In the genomic region with DNA sequence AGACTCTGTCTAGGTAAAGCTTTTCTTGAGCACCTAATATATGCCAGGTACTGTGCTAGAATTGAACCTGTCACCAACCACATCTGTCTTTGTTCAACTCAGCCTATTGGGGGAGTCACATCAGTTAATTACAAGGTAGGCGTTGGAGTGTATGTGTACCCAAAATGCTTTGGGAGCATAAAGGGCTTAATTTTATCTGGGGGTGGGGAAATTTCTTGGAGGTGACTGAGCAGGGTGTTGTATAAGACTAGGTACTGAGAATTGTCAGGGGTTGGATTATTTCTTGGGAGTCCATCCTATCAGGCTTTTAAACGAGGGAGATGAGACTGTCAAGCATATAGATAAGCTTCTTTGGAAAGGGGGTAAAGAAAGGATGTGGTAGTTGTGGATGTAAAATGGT, we compare ENCODE assay signal across 9 mouse cellular contexts. TPM values are rescaled to one million over a fixed set of nuclear protein-coding genes. Genes with fewer than 3 reads are reported as not detected.
DNase-seq lines count a peak whose midpoint lies in the region; ATAC-seq and TF ChIP-seq lines count a peak whose summit lies in the region.
"Had no signal": no experiment of that assay in that cellular context is flagged by ENCODE, and none has a peak within 500 bp of the region (broad histone marks: within the 10 kb centered on the region; RNA-seq: fewer than 3 reads in every experiment).

No protein-coding gene starts in this region.

- 27% methylated on average over 2 of the region's 2 CpGs for WGBS in heart, embryonic 11.5 days (ENCODE audit: insufficient replicate concordance)
- 14% methylated on average over 2 of the region's 2 CpGs for WGBS in forebrain, embryonic 15.5 days
- 16% methylated on average over 2 of the region's 2 CpGs for WGBS in liver, embryonic 14.5 days (ENCODE audit: insufficient replicate concordance)

- no peak for TF ChIP-seq RAD21 in CH12.LX (IDR thresholded peaks at IDR 0.05; ENCODE audit: low read depth, low read length)

- TF ChIP-seq CTCF in CH12.LX (conservative IDR thresholded peaks at IDR 0.05 in 1 of 2, IDR thresholded peaks at IDR 0.05 in 1 of 2; ENCODE audit: low read depth in 2 of 2, low read length in 2 of 2): no peak
- TF ChIP-seq CTCF in liver, embryonic 14.5 days (IDR thresholded peaks at IDR 0.05; ENCODE audit: low read depth): no peak

- peak overlapping the region; percentile 94 for H3K4me3 ChIP-seq in heart, embryonic 11.5 days (ENCODE audit: low read depth, low read length)
- H3K4me3 ChIP-seq in CH12.LX (replicated peaks in 1 of 3; ENCODE audit: low read depth in 2 of 3, low read length in 2 of 3, poor library complexity in 1 of 3): peak overlapping the region; percentile 63 to 92 (median 85)
- peak overlapping the region; percentile 68 for H3K4me3 ChIP-seq in forebrain, embryonic 15.5 days
- H3K4me3 ChIP-seq in liver, embryonic 14.5 days (ENCODE audit: insufficient read depth in 1 of 2, low read depth in 2 of 2, low read length in 2 of 2): peak overlapping the region; percentile 57 to 91

- ATAC-seq in heart, embryonic 11.5 days (replicated peaks; ENCODE audit: insufficient number of reproducible peaks, low FRiP score, low TSS enrichment): no peak
- ATAC-seq in forebrain, embryonic 15.5 days (replicated peaks): no peak
- no peak for ATAC-seq in liver, embryonic 14.5 days (ENCODE audit: insufficient read depth)
- ATAC-seq in frontal cortex, adult (ENCODE audit: low TSS enrichment): no peak

- no peak for DNase-seq in heart, postnatal 14 days
- peak; percentile 23 for DNase-seq in CH12.LX (ENCODE audit: extremely low read depth)
- peak in 1 of 3 experiments; percentile 72 for DNase-seq in liver, embryonic 14.5 days (ENCODE audit: low read depth in 3 of 3, low spot score in 3 of 3)
- DNase-seq in right cerebral cortex, adult 18-20 months: no peak
- no peak for DNase-seq in thymus, postnatal 0 days (ENCODE audit: low spot score)
- DNase-seq: cerebellum, adult 2 months had no signal

- dilution Hi-C loops in CH12.LX (cut with MboI; ENCODE audit: extremely low pct_ligation_motif_present, extremely low pct_unique_long_range_greater_than_20kb, low sequenced_read_pairs): no loop called here

- H3K36me3 ChIP-seq in heart, embryonic 11.5 days (ENCODE audit: control insufficient read depth, insufficient read depth, low read length): 0 out of 2 replicates have a peak, but pooled peaks cover 2% of the 10 kb centered on the region
- H3K36me3 ChIP-seq in CH12.LX (replicated peaks in 1 of 2; ENCODE audit: control insufficient read depth in 1 of 2, insufficient read depth in 1 of 2, low read length in 1 of 2): peaks cover 3 to 9% of the 10 kb centered on the region in 2 experiments
- H3K36me3 ChIP-seq in forebrain, embryonic 15.5 days: 0 out of 2 replicates have a peak, but pooled peaks cover 3% of the 10 kb centered on the region
- peaks cover 14% of the 10 kb centered on the region for H3K36me3 ChIP-seq in liver, embryonic 14.5 days (replicated peaks; ENCODE audit: control insufficient read depth, insufficient read depth, low read depth)

- H3K27ac ChIP-seq in heart, embryonic 11.5 days (ENCODE audit: low read depth, low read length): no peak overlapping the region
- peak overlapping the region; percentile 56; the same call in 1 of the 2 replicates for H3K27ac ChIP-seq in CH12.LX (ENCODE audit: insufficient read depth, low read depth)
- 0 out of 2 replicates have a peak overlapping the region, but pooled peaks have one; percentile 14 for H3K27ac ChIP-seq in forebrain, embryonic 15.5 days (replicated peaks)
- peak overlapping the region; percentile 68 for H3K27ac ChIP-seq in liver, embryonic 14.5 days

- intact Hi-C loops in heart, postnatal 14 days (cut with DNase I): loop anchor here (5.0 kb wide), 2 partner anchors 46 to 54 kb away; no protein-coding TSS in a partner anchor

- in situ Hi-C loops in CH12.LX (cut with MboI; ENCODE audit: low pct_ligation_motif_present, low pct_unique_long_range_greater_than_20kb, low sequenced_read_pairs): no loop called here

- peak overlapping the region; percentile 64 for H3K4me2 ChIP-seq in heart, embryonic 11.5 days
- H3K4me2 ChIP-seq in CH12.LX (ENCODE audit: insufficient read depth, low read depth, poor library complexity, severe bottlenecking): peak overlapping the region; percentile 99
- H3K4me2 ChIP-seq in forebrain, embryonic 15.5 days (replicated peaks): peak overlapping the region; percentile 83
- peak overlapping the region; percentile 93 for H3K4me2 ChIP-seq in liver, embryonic 14.5 days (ENCODE audit: low read depth)

- TF ChIP-seq EP300 in CH12.LX (IDR thresholded peaks at IDR 0.05; ENCODE audit: low read length): no peak
- TF ChIP-seq EP300 in liver, embryonic 14.5 days (IDR thresholded peaks at IDR 0.05; ENCODE audit: low read depth): 0 out of 2 replicates have a peak, but pooled peaks have one; percentile 15

- H3K9me3 ChIP-seq in heart, embryonic 11.5 days (replicated peaks; ENCODE audit: control insufficient read depth, low read length): no peaks in the 10 kb centered on the region
- H3K9me3 ChIP-seq in CH12.LX (replicated peaks; ENCODE audit: low read length): no peaks in the 10 kb centered on the region
- no peaks in the 10 kb centered on the region for H3K9me3 ChIP-seq in forebrain, embryonic 15.5 days
- no peaks in the 10 kb centered on the region for H3K9me3 ChIP-seq in liver, embryonic 14.5 days (ENCODE audit: control insufficient read depth, low read length)

- peaks cover 13% of the 10 kb centered on the region for H3K4me1 ChIP-seq in heart, embryonic 11.5 days (ENCODE audit: control insufficient read depth, insufficient read depth, low read length)
- peaks cover 3 to 26% of the 10 kb centered on the region in 2 experiments; a peak in 2 of 4 replicates for H3K4me1 ChIP-seq in CH12.LX (ENCODE audit: control insufficient read depth in 1 of 2, insufficient read depth in 2 of 2)
- H3K4me1 ChIP-seq in forebrain, embryonic 15.5 days: peaks cover 48% of the 10 kb centered on the region
- peaks cover 14 to 16% of the 10 kb centered on the region in 2 experiments for H3K4me1 ChIP-seq in liver, embryonic 14.5 days (replicated peaks; ENCODE audit: control insufficient read depth in 2 of 2, insufficient read depth in 2 of 2, low read length in 1 of 2)

- H3K79me2 ChIP-seq in CH12.LX (replicated peaks; ENCODE audit: control insufficient read depth, extremely low read depth, insufficient read depth, poor library complexity, severe bottlenecking): peaks cover 52% of the 10 kb centered on the region

- no peak for TF ChIP-seq POLR2A in CH12.LX (IDR thresholded peaks at IDR 0.05; ENCODE audit: low read depth, low read length)

- no peaks in the 10 kb centered on the region for H3K27me3 ChIP-seq in heart, embryonic 11.5 days (ENCODE audit: control insufficient read depth, insufficient read depth, low read length)
- H3K27me3 ChIP-seq in CH12.LX (replicated peaks): no peaks in the 10 kb centered on the region
- H3K27me3 ChIP-seq in forebrain, embryonic 15.5 days: no peaks in the 10 kb centered on the region
- H3K27me3 ChIP-seq in liver, embryonic 14.5 days (ENCODE audit: control insufficient read depth, insufficient read depth, low read length): no peaks in the 10 kb centered on the region

- peak overlapping the region; percentile 63; the same call in 1 of the 2 replicates for H3K9ac ChIP-seq in heart, embryonic 11.5 days (ENCODE audit: low read depth, low read length)
- peak overlapping the region; percentile 92 for H3K9ac ChIP-seq in CH12.LX (ENCODE audit: insufficient read depth, low read depth)
- H3K9ac ChIP-seq in forebrain, embryonic 15.5 days (replicated peaks): peak overlapping the region; percentile 92
- peak overlapping the region; percentile 100 for H3K9ac ChIP-seq in liver, embryonic 14.5 days (replicated peaks)

TF ChIP-seq in CH12.LX, 34 proteins besides CTCF, POLR2A, EP300 and RAD21:
- TF ChIP-seq KAT2A (IDR thresholded peaks at IDR 0.05; ENCODE audit: insufficient replicate concordance, low read length): no peak
- no peak for TF ChIP-seq HCFC1 (IDR thresholded peaks at IDR 0.05; ENCODE audit: low read depth, low read length)
- no peak for TF ChIP-seq MXI1 (IDR thresholded peaks at IDR 0.05; ENCODE audit: low read depth, low read length)
- TF ChIP-seq NRF1 (IDR thresholded peaks at IDR 0.05; ENCODE audit: low read depth, low read length): no peak
- TF ChIP-seq MAZ (IDR thresholded peaks at IDR 0.05; ENCODE audit: low read depth, low read length): no peak
- TF ChIP-seq USF2 (conservative IDR thresholded peaks at IDR 0.05; ENCODE audit: low read depth, low read length): no peak
- TF ChIP-seq IRF4 (IDR thresholded peaks at IDR 0.05; ENCODE audit: low read depth, low read length): no peak
- no peak for TF ChIP-seq SIN3A (IDR thresholded peaks at IDR 0.05; ENCODE audit: low read length)
- TF ChIP-seq CHD1 (IDR thresholded peaks at IDR 0.05; ENCODE audit: low read depth, low read length): no peak
- no peak for TF ChIP-seq ZC3H11A (IDR thresholded peaks at IDR 0.05; ENCODE audit: low read depth, low read length)
- TF ChIP-seq MYC (IDR thresholded peaks at IDR 0.05; ENCODE audit: low read depth, low read length): no peak
- no peak for TF ChIP-seq RCOR1 (conservative IDR thresholded peaks at IDR 0.05; ENCODE audit: low read depth, low read length)
TF ChIP-seq in CH12.LX: peak in this region for 0.

RNA-seq across cellular contexts. Expression of gene Top1, which starts 2.4 kb away (rescaled TPM):
- 53.2 and 65.4 TPM in 2 replicates for polyA plus RNA-seq in heart, embryonic 11.5 days (2014; fragmentation: Nextera tagmentation; extraction: Ambion mirVana)
- 10 to 100 TPM; 59.1 to 60.9 TPM for total RNA-seq in heart, postnatal 14 days (2021)
- total RNA-seq in CH12.LX (2012; rRNA removed): 91.3 and 150 TPM in 2 replicates
- total RNA-seq in CH12.LX (2014; rRNA removed): 89.8 and 91.4 TPM in 2 replicates
- 299 and 312 TPM in 2 replicates for polyA plus RNA-seq in CH12.LX (2012; ENCODE audit: insufficient read length, low read depth)
- 106 and 113 TPM in 2 replicates for polyA plus RNA-seq in forebrain, embryonic 15.5 days (2015; fragmentation: Nextera tagmentation; extraction: Ambion mirVana)
- polyA plus RNA-seq in liver, embryonic 14.5 days (2012; rRNA removed): 17.9 and 33.6 TPM in 2 replicates
- polyA plus RNA-seq in liver, embryonic 14.5 days (2014; fragmentation: Nextera tagmentation; extraction: Ambion mirVana): 51.2 and 58.0 TPM in 2 replicates
- 68.2 and 69.4 TPM in 2 replicates for polyA plus RNA-seq in thymus, postnatal 0 days (2015; fragmentation: Nextera tagmentation; extraction: Ambion mirVana)
